Mouse (Mus musculus) erythroblast, embryonic 14.5 days (primary cell): ENCODE results near the gene AI837181.

Experiments
- GATA1 ChIP-seq: IDR thresholded peaks from 2 replicates; pipeline ENCODE4 v1.6.1; 2012; ENCODE audit warnings: low read length, inconsistent platforms, mixed read lengths
- TAL1 ChIP-seq: IDR thresholded peaks from 3 replicates; pipeline ENCODE4 v1.6.1; 2012; ENCODE audit warnings: low read length, inconsistent platforms, mixed read lengths

DNA sequence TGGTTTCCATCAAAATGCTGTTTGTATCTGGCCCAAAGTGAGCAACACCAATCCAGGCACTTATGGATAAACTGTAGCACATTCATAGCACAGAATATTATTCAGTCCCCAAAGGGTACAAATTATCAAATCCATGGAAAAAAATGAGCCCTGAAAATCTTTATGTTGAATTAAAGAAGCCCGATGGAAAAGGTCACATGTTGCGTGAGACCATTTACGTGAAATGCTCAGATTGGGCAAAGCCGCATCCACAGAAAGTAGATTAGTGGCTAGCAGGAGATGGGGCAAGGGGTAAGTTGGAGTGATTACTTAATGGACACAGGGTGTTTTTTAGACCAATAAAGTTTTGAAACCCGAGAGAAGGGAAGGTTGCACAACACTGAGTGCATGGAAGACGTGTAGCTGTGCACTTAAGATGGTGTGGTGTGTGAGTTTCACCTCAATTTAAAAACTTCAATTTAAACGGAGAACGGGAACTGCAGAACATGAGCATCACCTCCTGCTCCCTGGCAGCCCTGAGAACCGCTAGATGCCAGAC, 19.5 kb downstream of the AI837181 start:
- TF ChIP-seq TAL1 (no peak), GATA1 (no peak)
